Mouse (Mus musculus) MEL (cell line): ENCODE measurements around the gene Wdr35.

ENCODE experiments used
- CTCF ChIP-seq, 3 experiments: IDR thresholded peaks in 2 of 3; conservative IDR thresholded peaks in 1 of 3; 2 replicates each; pipeline ENCODE4 v1.5.1; 2011 to 2012; ENCODE audit warnings: low read length in 3 of 3, low read depth in 2 of 3, mild to moderate bottlenecking in 2 of 3, improper control_type of control experiment in 1 of 3, inconsistent platforms in 1 of 3, mixed read lengths in 1 of 3, moderate library complexity in 1 of 3; ENCODE audit not compliant: control insufficient read depth in 1 of 3, insufficient read depth in 1 of 3, poor library complexity in 1 of 3, severe bottlenecking in 1 of 3
- ELF1 ChIP-seq: IDR thresholded peaks from 2 replicates; pipeline ENCODE4 v1.6.1; 2014; ENCODE audit warnings: low read depth, mild to moderate bottlenecking, inconsistent platforms, low read length, improper control_type of control experiment, moderate library complexity
- EP300 ChIP-seq, 2 experiments: IDR thresholded peaks; 2 replicates each; pipeline ENCODE4 v1.6.1; 2011; ENCODE audit warnings: improper control_type of control experiment in 2 of 2, low read length in 2 of 2, low read depth in 1 of 2, mild to moderate bottlenecking in 1 of 2
- ETS1 ChIP-seq: IDR thresholded peaks from 2 replicates; pipeline ENCODE4 v1.6.1; 2012; ENCODE audit warnings: low read depth, mild to moderate bottlenecking, inconsistent platforms, low read length, improper control_type of control experiment, moderate library complexity
- JUND ChIP-seq: IDR thresholded peaks from 2 replicates; pipeline ENCODE4 v1.6.1; 2011; ENCODE audit warnings: low read depth, mild to moderate bottlenecking, improper control_type of control experiment, low read length
- POLR2A ChIP-seq, 2 experiments: IDR thresholded peaks; 2 replicates each; pipeline ENCODE4 v1.6.1; 2011 to 2012; ENCODE audit warnings: low read length in 2 of 2, mild to moderate bottlenecking in 2 of 2, control low read depth in 1 of 2, improper control_type of control experiment in 1 of 2, low read depth in 1 of 2, moderate library complexity in 1 of 2; ENCODE audit not compliant: control insufficient read depth in 1 of 2, insufficient read depth in 1 of 2, poor library complexity in 1 of 2
- TCF12 ChIP-seq: IDR thresholded peaks from 2 replicates; pipeline ENCODE4 v1.6.1; 2014; ENCODE audit warnings: low read depth, mild to moderate bottlenecking, inconsistent platforms, low read length, improper control_type of control experiment, moderate library complexity
- UBTF ChIP-seq: IDR thresholded peaks from 2 replicates; pipeline ENCODE4 v1.6.1; 2012; ENCODE audit warnings: low read depth, mild to moderate bottlenecking, inconsistent platforms, low read length, improper control_type of control experiment, moderate library complexity, borderline replicate concordance; ENCODE audit not compliant: insufficient read depth
- USF1 ChIP-seq: IDR thresholded peaks from 2 replicates; pipeline ENCODE4 v1.6.1; 2014; ENCODE audit warnings: low read depth, mild to moderate bottlenecking, inconsistent platforms, low read length, improper control_type of control experiment, moderate library complexity

DNA sequence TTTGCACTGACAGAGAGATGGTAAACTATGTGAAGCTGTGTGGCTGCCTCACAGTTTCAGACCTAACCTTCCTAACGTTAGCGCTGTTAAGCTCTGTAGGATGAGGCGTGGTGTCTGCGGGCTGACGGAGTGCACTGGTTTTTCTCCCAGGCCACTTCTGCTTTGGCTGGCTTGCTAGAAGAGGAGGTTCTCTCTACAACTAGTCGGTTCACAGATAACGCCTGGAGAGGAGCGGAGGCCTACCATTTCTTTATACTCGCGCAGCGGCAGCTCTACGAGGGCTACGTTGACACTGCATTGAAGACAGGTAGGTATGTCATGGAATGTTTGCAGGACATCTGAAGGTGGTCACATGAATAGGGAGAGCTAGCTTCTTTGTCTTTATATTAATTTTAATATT lies 51.0 kb downstream of the Wdr35 start:
- no peak for TF ChIP-seq CTCF (IDR thresholded peaks at IDR 0.05 in 2 of 3, conservative IDR thresholded peaks at IDR 0.05 in 1 of 3; ENCODE audit: control insufficient read depth in 1 of 3, insufficient read depth in 1 of 3, low read depth in 2 of 3, low read length in 3 of 3, poor library complexity in 1 of 3, severe bottlenecking in 1 of 3)
- no peak for TF ChIP-seq UBTF
- no peak for TF ChIP-seq ELF1
- TF ChIP-seq EP300 (IDR thresholded peaks at IDR 0.05; ENCODE audit: low read depth in 1 of 2, low read length in 2 of 2) = no peak
- TF ChIP-seq POLR2A (IDR thresholded peaks at IDR 0.05; ENCODE audit: control insufficient read depth in 1 of 2, insufficient read depth in 1 of 2, low read depth in 1 of 2, low read length in 2 of 2, poor library complexity in 1 of 2) = no peak
- no peak for TF ChIP-seq JUND
- no peak for TF ChIP-seq USF1
- TF ChIP-seq ETS1 = no peak
- no peak for TF ChIP-seq TCF12
